Mouse (Mus musculus) retina, postnatal 7 days (tissue): ENCODE measurements around the gene Thsd4.

ENCODE experiments used
- DNase-seq: peaks from one replicate; pipeline ENCODE4 v3.0.0-alpha.2; 2012; ENCODE audit warnings: low read depth, low spot score

The Thsd4 gene

DNA sequence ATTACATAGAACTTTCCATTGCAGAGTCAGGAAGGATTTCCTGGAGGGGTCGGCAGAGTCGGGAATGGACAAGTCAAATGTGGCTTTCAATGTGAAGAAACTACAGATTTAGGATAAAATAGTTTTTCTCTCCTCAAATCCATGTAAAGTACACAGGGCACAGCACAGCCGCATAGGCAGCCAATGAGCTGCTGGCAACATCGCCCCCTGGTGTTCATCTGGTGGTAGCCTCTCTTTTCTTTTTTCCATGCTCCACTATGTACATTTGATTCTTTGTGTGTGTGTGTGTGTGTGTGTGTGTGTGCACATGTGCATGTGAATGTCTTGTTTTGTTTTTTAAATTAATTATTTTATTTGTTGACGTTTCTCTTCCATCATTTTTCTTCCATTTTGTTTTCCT is 433.7 kb downstream of the Thsd4 start:
- no peak for DNase-seq

DNA sequence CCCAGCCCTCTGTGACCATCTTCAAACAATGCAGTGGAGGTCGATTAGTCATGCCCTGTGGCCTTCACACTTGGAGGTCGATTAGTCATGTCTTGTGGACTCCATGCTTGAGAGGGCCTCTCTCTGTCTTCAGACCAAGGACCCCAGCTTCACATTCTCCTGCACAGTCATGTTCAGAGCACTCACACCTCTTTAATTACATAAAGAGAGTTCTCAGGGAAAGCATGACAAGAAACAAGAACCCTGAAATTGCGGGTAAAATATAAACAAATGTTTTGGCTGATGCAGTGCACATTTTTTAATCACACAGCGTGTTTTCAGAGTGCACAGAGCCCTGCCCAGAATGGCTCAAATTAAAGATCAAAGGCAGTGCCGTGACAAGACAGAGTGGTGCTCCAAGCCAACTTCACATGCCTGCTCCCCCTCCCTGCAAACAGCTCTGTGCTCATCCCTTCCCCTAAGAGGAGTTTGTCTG is 439.7 kb downstream of the Thsd4 start:
- no peak for DNase-seq

DNA sequence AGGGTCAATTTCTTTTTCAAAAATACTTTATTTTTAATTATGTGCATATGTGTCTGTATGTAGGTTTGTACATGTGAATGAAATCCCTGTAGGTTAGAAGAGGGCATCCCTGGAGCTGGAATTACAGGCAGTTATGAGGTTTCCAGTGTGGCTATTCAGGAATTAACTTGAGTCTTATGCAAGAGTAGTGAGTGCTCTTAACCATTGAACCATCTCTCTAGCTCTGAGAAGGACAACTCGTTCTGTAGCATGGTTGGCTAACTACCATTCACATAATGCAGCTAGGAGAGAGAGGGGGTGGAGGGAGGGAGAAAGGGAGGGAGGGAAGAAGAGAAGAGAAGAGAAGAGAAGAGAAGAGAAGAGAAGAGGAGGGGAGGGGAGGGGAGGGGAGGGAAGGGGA is 444.1 kb downstream of the Thsd4 start:
- DNase-seq = no peak

DNA sequence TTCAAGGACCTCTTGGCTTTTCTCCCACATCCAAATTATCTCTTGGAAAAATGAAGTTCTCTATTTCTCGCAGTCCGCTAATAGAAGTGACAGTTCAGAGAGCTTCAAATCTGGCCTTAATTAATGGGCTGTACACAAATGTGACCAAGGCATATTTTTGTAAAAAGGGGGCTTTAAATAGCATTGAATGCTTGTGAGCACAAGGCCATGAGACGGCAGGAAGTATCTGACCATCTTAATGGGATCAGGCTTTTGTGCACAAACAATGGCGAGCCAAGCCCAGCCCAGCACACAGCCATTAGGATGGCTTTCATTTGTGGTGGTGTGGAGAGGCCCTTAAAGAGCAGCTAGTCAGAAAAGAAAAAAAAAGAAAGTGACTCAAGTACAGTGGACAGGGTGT is 445.4 kb downstream of the Thsd4 start:
- no peak for DNase-seq

DNA sequence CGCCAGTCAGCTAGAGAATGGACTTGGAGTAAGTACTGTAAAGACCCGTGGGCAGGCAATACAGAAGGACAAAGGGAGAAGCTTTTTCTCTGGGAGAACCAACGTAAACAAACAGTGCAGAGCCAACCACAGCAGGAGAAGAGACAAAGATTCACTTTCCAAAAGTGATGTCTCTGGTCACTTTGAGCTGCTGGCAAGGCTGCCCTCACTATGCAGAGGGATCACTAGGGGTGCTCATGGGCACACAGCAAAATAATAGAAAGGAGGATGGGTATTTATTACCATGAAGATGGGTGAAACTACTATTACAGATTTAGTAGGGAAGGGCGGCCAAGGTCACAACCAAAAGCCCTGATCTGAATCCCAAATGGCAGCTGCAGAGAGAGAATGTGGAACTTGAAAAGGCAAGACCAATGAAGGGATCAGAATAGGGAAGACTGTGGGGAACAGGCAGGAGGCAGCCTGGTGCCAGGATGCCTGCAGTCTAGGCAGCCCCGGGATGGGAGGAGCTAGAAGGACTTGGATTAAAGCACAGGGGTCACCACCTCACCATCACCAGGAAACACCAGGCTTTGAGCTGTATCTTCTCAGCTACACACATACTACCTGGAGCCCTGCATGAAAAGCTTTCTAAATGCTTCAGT is 450.1 kb downstream of the Thsd4 start:
- no peak for DNase-seq

DNA sequence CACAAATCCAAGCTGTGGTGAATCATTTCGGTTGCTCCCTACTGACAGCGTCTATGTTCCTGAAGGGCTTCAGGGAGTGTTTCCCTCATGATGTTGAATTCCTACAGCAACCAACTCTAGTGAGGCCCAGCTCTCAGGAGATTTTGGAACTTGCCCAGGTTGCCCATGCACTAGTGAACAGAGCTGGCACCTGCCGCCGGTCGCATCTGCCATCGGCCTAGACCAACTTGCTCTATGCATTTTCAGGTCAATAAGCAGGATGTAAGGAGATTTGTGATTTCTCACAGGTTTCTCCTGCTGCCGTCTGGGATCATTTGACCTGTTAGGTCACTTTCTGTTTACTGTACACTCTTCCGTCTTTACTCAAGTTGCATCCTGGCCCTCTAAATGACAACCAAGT is 454.6 kb downstream of the Thsd4 start:
- no peak for DNase-seq

DNA sequence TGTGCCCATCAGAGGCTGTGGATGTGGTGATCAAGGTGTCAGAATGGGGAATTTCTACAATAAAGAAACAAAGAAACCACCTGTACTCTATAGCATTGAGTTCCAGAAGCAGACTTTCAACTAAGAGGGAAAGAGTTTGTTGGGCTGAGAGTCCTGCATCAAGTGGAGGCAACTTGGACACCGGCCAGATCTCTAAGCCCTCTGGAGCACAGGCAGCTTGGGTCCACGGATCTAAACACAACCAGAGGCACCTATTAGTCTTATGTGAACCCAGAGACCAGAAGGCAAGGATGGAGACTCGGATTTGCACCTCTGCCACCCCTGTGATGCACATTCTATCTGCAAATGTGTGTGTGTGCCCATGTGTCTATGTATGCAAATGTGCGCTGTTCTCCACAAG is 456.7 kb downstream of the Thsd4 start:
- no peak for DNase-seq

DNA sequence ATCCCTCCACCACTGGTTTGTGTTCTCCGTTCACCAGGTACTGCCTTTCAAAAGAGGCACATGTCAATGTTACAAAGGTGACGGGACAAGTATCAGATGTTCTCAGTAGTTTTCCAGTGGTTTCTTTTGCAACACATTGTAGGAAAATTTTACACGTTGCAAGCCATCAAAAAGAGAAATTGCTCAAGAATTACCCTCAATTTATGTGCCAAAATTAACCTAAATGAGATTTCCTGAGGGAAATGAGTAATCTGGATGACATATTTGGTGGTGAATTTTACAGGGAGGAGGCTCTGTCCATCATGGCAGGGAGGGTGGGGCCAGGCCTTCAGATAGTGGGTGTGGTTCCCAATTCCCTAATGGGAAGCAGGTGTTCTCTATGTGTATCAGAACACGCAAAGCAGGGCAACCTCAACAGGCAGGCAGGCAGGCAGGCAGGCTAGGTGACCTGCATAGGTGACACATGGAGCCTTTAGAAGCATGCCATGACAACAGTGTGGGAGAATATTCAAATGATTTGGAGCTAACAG is 458.6 kb downstream of the Thsd4 start:
- DNase-seq = no peak

DNA sequence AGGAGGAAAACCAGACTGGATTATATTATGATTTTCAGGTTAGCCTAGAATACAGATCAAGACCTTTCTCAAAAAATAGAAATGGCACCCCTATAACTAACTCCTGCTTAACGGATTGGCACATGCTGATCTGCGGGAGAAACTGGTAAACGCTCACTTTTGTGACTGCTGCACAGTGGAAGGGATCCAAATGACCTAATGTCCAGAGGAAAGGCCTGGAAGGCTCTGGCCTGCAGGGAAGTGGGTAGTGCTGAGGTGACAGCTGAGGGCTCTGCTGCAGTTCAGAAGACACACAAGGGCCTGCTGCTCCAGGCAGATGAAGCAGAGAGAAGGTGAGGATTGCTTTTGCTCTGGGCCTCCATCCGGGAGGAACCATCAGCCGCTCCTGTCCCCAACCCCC is 465.7 kb downstream of the Thsd4 start:
- no peak for DNase-seq

DNA sequence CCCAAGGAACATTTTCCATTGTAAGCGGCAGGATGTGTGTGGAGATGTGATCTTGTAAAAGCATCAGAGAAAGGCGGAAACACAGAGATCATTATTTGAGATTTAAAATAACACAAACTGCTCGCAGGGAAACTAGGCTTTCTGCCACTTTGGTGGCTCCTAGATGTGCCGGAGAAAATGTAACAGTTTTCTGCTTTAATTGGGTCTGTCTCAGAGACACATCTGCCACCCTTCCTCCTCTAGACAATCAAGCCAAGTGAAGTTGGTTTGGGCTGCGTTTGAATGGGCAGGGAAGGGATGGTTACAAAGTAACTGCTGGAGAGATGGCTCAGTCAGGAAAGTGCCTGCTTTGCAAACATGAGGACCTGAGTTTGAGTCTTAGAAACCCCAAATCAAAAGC is 466.9 kb downstream of the Thsd4 start:
- no peak for DNase-seq

DNA sequence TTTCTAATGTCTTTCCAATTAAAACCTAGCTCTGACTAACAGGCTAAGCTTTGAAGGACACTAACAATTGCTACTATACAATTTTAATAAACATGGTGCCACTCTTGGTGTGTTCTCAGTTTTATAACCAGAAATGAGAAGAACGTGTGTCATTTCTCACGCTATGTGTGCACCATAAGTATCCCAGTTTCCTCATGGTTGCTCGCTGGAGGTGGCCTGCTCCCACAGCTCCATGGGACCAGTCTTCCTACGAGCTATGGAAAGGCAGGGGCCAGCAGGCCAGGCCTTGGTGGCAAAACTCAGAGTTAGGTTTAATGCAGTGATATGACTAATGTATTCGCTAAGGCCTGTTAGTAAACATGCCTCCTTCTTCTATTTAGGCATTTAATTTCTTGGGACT is 468.7 kb downstream of the Thsd4 start:
- DNase-seq = no peak

DNA sequence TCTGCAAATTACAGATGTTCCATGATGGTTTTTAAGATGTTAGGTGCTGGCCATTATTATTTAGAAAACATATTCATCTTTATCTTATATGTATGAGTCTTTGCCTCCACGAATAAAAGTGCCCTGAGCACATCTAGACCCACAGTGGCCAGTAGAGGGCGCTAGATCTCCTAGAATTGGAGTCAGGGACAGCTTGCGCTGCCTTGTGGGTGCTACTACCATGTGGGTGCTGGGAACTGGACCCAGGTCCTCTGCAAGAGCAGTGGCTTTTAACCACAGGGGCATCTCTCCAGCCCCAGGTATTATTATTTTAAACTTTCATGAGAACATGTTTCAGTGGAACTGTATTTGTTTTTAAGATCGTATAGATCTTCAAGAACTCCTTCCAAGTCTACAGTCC is 469.4 kb downstream of the Thsd4 start:
- no peak for DNase-seq

DNA sequence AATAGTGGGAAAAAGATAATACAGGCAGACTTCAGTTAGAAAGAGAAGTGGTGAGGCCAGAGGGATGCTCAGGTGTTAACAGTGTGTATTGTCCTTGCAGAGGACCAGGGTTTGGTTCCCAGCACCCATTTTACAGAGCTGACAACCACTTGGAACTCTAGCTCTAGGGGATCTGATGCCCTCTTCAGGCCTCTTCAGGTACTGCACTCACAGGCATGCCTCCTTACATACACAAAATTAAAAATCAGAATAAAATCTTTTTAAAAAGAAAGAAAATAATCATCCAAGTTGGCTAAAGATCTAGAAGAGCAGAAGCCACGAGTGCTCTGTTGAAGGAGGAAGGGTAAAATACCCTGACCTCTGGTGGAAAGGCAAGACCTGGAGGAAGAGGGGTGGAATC is 478.7 kb downstream of the Thsd4 start:
- no peak for DNase-seq

DNA sequence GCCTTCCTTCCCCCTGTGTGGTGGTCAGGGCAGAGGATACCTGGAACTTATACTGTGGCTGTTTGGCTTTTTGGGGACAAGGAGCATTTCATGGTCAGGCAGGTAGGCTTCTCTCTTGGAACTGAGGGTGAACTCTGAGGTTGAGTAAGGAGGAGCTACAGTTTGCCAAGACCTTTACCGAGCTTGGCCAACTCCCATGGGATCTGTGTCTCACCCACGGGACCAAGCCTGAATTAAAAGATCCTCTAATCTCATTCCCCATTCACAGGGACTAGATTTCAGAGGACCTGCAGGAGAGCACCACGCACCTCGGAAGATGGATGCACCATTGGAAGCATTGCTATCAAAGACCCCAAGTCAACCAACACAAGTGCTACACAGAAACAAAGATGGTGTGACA is 487.0 kb downstream of the Thsd4 start:
- DNase-seq = no peak

DNA sequence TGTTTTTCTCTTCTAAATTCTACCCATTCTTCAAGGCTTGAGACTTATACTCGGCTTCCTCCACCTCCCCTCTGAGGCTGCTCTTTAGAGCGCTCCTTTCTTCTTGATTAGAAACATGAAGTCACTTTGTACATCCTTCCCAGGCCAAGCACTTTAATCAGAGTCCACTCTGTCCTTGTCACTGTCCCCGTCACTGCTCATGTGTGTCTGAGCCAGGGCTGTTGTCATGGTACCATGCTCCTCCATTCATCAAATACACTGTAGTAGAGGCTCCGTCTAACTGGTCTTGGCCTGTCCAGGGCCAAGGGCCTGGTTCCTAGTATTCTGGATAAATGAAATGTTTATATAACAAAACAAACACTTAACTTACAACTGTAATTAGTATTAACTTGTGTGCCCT is 494.6 kb downstream of the Thsd4 start:
- no peak for DNase-seq

DNA sequence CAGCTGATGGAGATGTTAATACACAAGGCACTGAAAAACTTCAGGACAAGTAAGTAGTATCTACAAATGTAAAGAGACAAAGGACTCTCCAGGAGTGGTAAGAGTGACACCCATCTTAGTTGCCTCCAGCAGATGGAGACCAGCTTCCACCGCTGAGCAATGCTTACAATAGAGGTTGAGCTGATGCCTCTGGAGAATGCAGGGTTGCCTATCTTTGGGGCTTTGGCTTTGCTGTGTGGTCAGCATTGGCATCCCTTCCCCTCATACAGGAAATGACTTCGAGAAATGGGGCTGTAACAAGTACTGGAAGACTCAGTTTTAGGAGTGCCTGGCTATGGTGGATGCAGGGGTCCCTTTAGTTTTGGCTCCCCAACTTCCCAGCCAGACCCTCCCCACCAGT is 495.1 kb downstream of the Thsd4 start:
- no peak for DNase-seq

DNA sequence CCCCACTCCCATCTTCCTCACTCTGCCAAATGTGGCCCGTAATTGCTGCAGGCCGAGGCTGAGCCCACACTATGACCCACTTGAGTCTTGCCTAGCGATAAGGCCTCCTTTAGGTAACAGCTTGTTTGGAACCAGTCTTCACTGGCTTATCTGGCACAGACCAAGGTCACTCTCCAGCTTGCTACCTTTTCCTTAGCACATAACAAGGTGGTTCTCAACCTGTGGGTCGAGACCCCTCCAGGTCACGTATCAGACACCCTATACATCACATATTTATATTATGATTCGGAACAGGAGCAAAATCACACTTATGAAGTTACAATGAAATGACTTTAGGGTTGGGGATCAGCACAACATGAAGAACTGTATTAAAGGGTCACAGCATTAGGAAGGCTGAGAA is 495.9 kb downstream of the Thsd4 start:
- DNase-seq = no peak

DNA sequence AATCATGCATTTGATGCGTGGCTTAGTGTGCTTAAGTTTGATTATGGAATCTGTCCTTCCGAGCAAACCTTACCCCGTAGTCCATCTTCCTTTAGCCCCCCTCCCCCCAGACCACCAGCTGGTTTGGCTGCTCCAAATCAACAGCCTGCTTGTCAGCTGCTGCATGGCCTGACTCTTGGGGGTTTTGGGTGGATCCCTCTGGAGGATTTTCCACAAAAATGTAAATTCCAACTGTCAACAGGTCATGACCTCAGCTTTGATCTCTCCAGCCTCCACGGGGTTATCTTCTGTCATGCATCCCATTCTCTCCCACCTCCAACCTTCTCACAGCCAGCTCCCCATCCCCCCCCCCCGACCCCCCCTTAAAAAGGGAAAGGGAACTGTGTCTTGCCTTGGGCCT is 496.9 kb downstream of the Thsd4 start:
- no peak for DNase-seq

DNA sequence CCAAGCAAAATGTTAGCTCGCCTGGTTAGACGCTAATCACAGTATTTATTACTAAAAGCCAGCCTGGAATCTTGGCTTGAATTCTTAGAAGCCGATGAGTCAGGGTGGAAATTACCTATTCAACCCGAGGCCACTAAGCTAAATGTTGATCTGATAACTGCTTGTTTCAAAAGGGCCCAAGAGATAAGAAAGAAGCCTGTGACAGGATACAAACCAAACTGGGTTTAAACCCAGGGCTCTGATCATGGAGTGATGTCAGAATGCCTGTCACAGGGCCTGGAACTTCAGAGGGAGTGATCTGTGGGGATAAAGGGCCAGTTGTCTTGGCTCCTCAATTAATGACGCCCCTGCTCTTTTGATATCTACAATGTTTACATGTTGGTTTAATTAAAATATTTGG is 497.3 kb downstream of the Thsd4 start:
- no peak for DNase-seq

DNA sequence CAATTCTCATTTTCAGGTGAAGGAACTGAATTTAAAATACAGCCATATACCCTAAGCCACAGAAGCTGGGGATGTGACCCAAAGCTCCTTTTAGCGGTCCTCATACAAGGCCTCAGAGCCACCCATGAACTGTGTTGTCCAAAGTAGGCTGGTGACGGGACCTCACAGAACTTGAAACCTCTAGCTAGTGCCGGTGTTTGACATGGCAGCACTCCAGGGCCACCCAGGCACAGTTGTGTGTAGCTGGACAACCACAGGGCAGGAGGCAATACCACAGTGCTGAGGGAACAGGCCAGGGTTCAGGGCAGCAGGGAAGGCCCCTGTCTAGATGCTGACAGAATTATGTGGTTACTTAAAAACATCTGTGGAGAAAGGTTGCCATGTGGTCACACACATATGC is 499.5 kb downstream of the Thsd4 start:
- DNase-seq = no peak

DNA sequence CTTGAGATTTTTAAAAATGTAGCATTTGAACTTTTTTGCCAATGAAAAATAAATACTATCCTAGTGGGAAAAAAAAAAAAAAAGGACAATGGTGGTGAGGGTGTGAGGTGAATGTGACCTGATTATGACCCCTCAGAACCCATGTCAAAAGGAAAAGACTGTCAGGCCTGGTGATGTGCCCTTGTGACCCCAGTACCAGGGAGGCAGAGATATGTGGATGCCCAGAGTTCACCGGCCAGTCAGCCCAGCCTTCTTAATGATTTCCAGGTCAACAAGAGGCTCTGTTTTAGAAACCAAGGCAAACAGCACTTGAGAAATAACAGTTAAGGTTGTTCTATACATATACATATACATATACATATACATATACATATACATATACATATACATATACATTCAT is 501.4 kb downstream of the Thsd4 start:
- no peak for DNase-seq

DNA sequence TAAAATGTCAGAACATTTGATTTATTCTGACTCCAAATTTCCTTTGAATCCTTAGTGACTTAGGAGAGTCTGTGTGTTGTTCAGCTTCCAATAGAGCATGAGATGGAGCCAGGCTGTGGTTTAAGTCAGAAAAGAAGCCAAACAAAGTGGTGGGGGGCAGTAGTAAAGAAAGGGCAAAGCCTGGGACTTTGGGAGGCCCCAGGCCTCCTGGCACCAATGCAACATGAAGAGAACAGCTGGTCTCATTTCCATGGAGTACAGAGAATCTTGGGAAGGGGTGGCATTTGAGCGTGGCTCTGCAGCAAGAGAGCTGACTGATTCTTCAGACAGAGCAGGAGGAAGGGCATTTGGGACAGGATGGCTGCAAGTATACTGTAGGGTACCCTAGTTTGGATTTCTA is 511.6 kb downstream of the Thsd4 start:
- DNase-seq = no peak

DNA sequence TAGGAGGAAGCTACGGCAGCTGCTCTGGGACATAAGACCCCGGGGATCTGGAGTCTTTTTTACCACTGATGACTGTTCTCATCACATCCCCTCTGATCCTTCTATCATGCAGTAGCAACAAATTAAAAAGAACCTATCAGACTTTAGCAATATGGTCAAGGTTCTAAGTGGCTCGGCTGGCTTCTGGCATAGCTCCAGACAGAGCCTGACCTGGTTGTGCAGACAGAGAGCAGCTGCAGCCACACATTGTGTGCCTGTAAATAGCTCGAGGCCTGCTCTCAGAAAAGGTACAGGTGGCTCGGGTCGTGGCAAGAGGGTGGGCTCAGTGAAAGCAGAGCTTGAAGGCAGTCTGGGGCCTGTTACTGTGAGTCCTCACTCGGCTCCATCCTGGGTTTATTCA is 512.9 kb downstream of the Thsd4 start:
- no peak for DNase-seq

DNA sequence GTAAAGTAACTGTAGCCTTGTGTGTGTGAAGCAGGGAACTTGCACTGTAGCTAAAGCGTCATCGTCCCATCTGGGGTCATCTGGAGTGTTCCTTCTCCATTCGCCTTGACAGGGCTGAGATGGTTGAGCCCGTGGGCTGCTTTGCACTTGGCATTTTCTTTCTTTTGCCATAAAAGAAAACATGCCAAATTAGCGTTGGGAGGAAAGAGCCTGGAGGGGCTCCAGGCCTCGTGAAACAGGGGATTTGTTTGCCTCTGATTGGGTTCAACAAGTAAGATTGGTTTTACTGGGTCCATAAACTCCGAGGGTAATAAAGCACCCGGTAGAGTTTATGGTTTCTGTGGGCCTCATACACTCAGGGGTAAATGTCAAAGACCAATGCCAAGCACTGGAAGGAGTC is 519.5 kb downstream of the Thsd4 start:
- no peak for DNase-seq
